Mouse (Mus musculus) heart, postnatal 10 days (tissue): ENCODE results near the gene Slc25a1. TPM values are rescaled to one million over a fixed set of nuclear protein-coding genes. Genes with fewer than 3 reads are reported as not detected.

ENCODE experiments used
- total RNA-seq, 2 experiments: library from RNA; stranded (reverse); gene quantifications; 2 replicates each; pipeline ENCODE4 v1.2.3; 2021

Gene Slc25a1
- total RNA-seq, 2 experiments from 2014 or later: 12.7 to 13.5 TPM

Other genes starting within 250 kb of the Slc25a1 start
- gene Med15, start 195.3 kb downstream of the Slc25a1 start, total RNA-seq: 10 to 100 TPM; 34.7 to 39.1 TPM
- gene Klhl22, start 168.6 kb downstream of the Slc25a1 start, total RNA-seq: 10 to 100 TPM; 26.9 to 27.6 TPM
- 10 to 100 TPM; 15.1 to 16.0 TPM for gene Scarf2, start 130.9 kb downstream of the Slc25a1 start, total RNA-seq
- gene B830017H08Rik, start 95.1 kb downstream of the Slc25a1 start, total RNA-seq: under 1 TPM in 1 of 2 experiments, not detected in 1; 0.22 TPM
- gene Car15, start 89.9 kb downstream of the Slc25a1 start, total RNA-seq: 1 to 10 TPM; 1.4 TPM
- under 1 TPM; 0.17 to 0.19 TPM for gene Gm20518, start 36.5 kb downstream of the Slc25a1 start, total RNA-seq
- gene Tssk1, start 34.0 kb downstream of the Slc25a1 start, total RNA-seq: under 1 TPM in 1 of 2 experiments, not detected in 1; 0.07 TPM
- gene Dgcr2, start 29.7 kb downstream of the Slc25a1 start, total RNA-seq: 10 to 100 TPM; 50.8 to 52.7 TPM
- not detected for gene Tssk2, start 29.6 kb downstream of the Slc25a1 start, total RNA-seq
- 10 to 100 TPM; 16.3 to 16.5 TPM for gene Ess2, start 16.9 kb downstream of the Slc25a1 start, total RNA-seq
- gene Gsc2, start 13.2 kb downstream of the Slc25a1 start, total RNA-seq: not detected
- gene Vpreb2, start 52.2 kb upstream of the Slc25a1 start, total RNA-seq: not detected
- gene Dgcr6, start 124.6 kb upstream of the Slc25a1 start, total RNA-seq: 10 to 100 TPM; 42.8 to 47.4 TPM
- 10 to 100 TPM in 1 of 2 experiments, 1 to 10 TPM in 1; 6.4 to 11.4 TPM for gene Prodh, start 162.0 kb upstream of the Slc25a1 start, total RNA-seq
- gene Rtn4r, start 199.4 kb upstream of the Slc25a1 start, total RNA-seq: 1 to 10 TPM; 7.7 to 7.9 TPM